Comparison of ENCODE assay signal across 9 mouse cellular contexts in the genomic region with DNA sequence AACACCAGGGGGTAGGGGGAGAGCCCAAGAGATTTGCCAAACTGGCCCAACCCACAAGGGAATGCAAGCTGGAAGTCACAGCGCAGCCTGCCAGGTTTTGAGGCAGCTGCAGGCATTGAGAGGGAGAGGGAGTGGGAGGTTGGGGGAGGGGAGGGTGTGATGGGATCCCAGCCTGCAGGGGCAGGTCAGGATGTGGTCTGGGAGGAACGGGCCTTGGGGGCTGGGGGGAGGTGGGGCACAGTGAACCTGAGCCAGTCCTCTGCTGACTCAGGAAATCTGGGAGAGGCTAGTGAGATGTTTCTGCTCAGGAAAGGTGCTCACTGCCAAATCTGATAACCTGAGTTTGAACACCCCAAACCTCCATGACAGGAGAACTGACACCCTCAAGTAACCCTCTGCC. TPM values are rescaled to one million over a fixed set of nuclear protein-coding genes. Genes with fewer than 3 reads are reported as not detected.
DNase-seq lines count a peak whose midpoint lies in the region; ATAC-seq and TF ChIP-seq lines count a peak whose summit lies in the region.
"Had no signal": no experiment of that assay in that cellular context is flagged by ENCODE, and none has a peak within 500 bp of the region (broad histone marks: within the 10 kb centered on the region; RNA-seq: fewer than 3 reads in every experiment).

No protein-coding gene starts in this region.

- 0 out of 2 replicates have a peak, but pooled peaks have one; percentile 21 for TF ChIP-seq EP300 in heart, adult 2 months (IDR thresholded peaks at IDR 0.05; ENCODE audit: insufficient read depth, low read depth, low read length)
- TF ChIP-seq EP300 in stomach, postnatal 0 days (optimal IDR thresholded peaks at IDR 0.05) = no peak

- no peak overlapping the region for H3K27ac ChIP-seq in heart, adult 2 months
- H3K27ac ChIP-seq in thymus, adult 2 months (ENCODE audit: control insufficient read depth, insufficient read depth, low read length) = no peak overlapping the region
- no peak overlapping the region for H3K27ac ChIP-seq in stomach, postnatal 0 days (replicated peaks)

- intact Hi-C loops in heart, adult 2 months (cut with DNase I) = no loop called here
- intact Hi-C loops in heart, postnatal 14 days (cut with DNase I) = no loop called here

- H3K9ac ChIP-seq in heart, adult 2 months (ENCODE audit: low read depth, low read length) = no peak overlapping the region
- no peak overlapping the region for H3K9ac ChIP-seq in stomach, postnatal 0 days (ENCODE audit: low read length)

- ATAC-seq in stomach, postnatal 0 days (ENCODE audit: low FRiP score, low TSS enrichment) = no peak; the same call in 1 of the 2 replicates

- H3K4me3 ChIP-seq in heart, adult 2 months = no peak overlapping the region
- H3K4me3 ChIP-seq in thymus, adult 2 months (ENCODE audit: control insufficient read depth, insufficient read depth, low read length) = no peak overlapping the region
- H3K4me3 ChIP-seq in stomach, postnatal 0 days (ENCODE audit: low read depth, low read length) = no peak overlapping the region
- H3K4me3 ChIP-seq: megakaryocyte, embryonic 14.5 days had no signal

- peak; percentile 48 to 54 for DNase-seq in heart, adult 2 months
- DNase-seq in heart, adult 8-10 months (ENCODE audit: low spot score) = no peak
- peak; percentile 32 for DNase-seq in thymus, postnatal 14 days
- no peak for DNase-seq in thymus, adult 2 months
- DNase-seq in heart, postnatal 14 days = peak; percentile 56 to 61
- DNase-seq in stomach, postnatal 0 days (ENCODE audit: low spot score) = peak; percentile 34
- no peak for DNase-seq in urinary bladder, postnatal 36 days (ENCODE audit: low spot score in 2 of 2)
- DNase-seq in layer of hippocampus, postnatal 10 days (ENCODE audit: low spot score in 2 of 2) = no peak

- 11% methylated on average over 2 of the region's 2 CpGs for WGBS in heart, adult 2 months
- WGBS in thymus, adult 2 months = 2% methylated on average over 2 of the region's 2 CpGs
- 3% methylated on average over 2 of the region's 2 CpGs for WGBS in stomach, postnatal 0 days

- no peaks in the 10 kb centered on the region for H3K9me3 ChIP-seq in stomach, postnatal 0 days (ENCODE audit: control insufficient read depth, low read length)

- no peak for TF ChIP-seq POLR2A in heart, adult 2 months (IDR thresholded peaks at IDR 0.05; ENCODE audit: insufficient read depth, low read depth, low read length)
- no peak for TF ChIP-seq POLR2A in thymus, adult 2 months (IDR thresholded peaks at IDR 0.05; ENCODE audit: control insufficient read depth, extremely low read depth, insufficient read depth, low read length, poor library complexity)

- no peak overlapping the region for H3K4me2 ChIP-seq in stomach, postnatal 0 days (replicated peaks; ENCODE audit: low read depth)

- peaks cover 3% of the 10 kb centered on the region for H3K4me1 ChIP-seq in heart, adult 2 months (ENCODE audit: control insufficient read depth, insufficient read depth, low read length)
- peaks cover 14% of the 10 kb centered on the region for H3K4me1 ChIP-seq in thymus, adult 2 months (replicated peaks; ENCODE audit: control insufficient read depth, insufficient read depth, low read length)
- 0 out of 2 replicates have a peak, but pooled peaks cover under 1% of the 10 kb centered on the region for H3K4me1 ChIP-seq in stomach, postnatal 0 days (replicated peaks; ENCODE audit: control insufficient read depth, insufficient read depth)

- H3K36me3 ChIP-seq in heart, adult 2 months (ENCODE audit: control insufficient read depth, insufficient read depth, low read length) = no peaks in the 10 kb centered on the region
- no peaks in the 10 kb centered on the region; the same call in 1 of the 2 replicates for H3K36me3 ChIP-seq in thymus, adult 2 months (ENCODE audit: control insufficient read depth, insufficient read depth, low read length)
- peaks cover 7% of the 10 kb centered on the region; the same call in 1 of the 2 replicates for H3K36me3 ChIP-seq in stomach, postnatal 0 days (ENCODE audit: control insufficient read depth, insufficient read depth, low read length)

- H3K79me2 ChIP-seq in heart, adult 2 months (replicated peaks; ENCODE audit: control insufficient read depth, insufficient read depth, low read length) = no peaks in the 10 kb centered on the region

- 0 out of 2 replicates have a peak, but pooled peaks have one; percentile 12 for TF ChIP-seq CTCF in heart, adult 2 months (IDR thresholded peaks at IDR 0.05)
- TF ChIP-seq CTCF in thymus, adult 2 months (IDR thresholded peaks at IDR 0.05; ENCODE audit: borderline replicate concordance, control insufficient read depth, extremely low read depth, insufficient read depth, low read length, poor library complexity) = no peak
- no peak for TF ChIP-seq CTCF in stomach, postnatal 0 days (IDR thresholded peaks at IDR 0.05; ENCODE audit: low read depth)

- no peaks in the 10 kb centered on the region for H3K27me3 ChIP-seq in heart, adult 2 months (ENCODE audit: control insufficient read depth, insufficient read depth, low read length)
- H3K27me3 ChIP-seq in thymus, adult 2 months (ENCODE audit: control insufficient read depth, insufficient read depth, low read length) = no peaks in the 10 kb centered on the region
- H3K27me3 ChIP-seq in stomach, postnatal 0 days (ENCODE audit: control insufficient read depth, insufficient read depth, low read length) = no peaks in the 10 kb centered on the region
- H3K27me3 ChIP-seq: megakaryocyte, embryonic 14.5 days had no signal

RNA-seq across cellular contexts. Expression of a gene that starts 10.9 kb away (rescaled TPM):
- total RNA-seq in heart, adult 2 months (2021) = 10 to 100 TPM; 39.2 to 39.8 TPM
- 17.2 and 24.1 TPM in 2 replicates for polyA plus RNA-seq in heart, adult 2 months (2012; rRNA removed)
- total RNA-seq in heart, adult 8-10 months (2022) = 10 to 100 TPM; 31.5 to 38.8 (median 37.6) TPM
- 57.9 and 78.2 TPM in 2 replicates for polyA plus RNA-seq in thymus, adult 2 months (2012; rRNA removed)
- 10 to 100 TPM; 47.6 to 50.0 TPM for total RNA-seq in heart, postnatal 14 days (2021)
- polyA plus RNA-seq in stomach, postnatal 0 days (2015; fragmentation: Nextera tagmentation; extraction: Ambion mirVana) = 15.1 and 16.4 TPM in 2 replicates
- 100 to 1,000 TPM; 108 to 111 TPM for total RNA-seq in layer of hippocampus, postnatal 10 days (2021)

Comparison
In these comparisons a context has a peak if more than half of its experiments do, and no peak if none do; other contexts are left out.
1. DNase-seq: peak in heart, adult 2 months (2 of 2), thymus, postnatal 14 days (single experiment), heart, postnatal 14 days (2 of 2) and stomach, postnatal 0 days (single experiment); none in heart, adult 8-10 months (single experiment), thymus, adult 2 months (single experiment), urinary bladder, postnatal 36 days (0 of 2) and layer of hippocampus, postnatal 10 days (0 of 2).